Mouse (Mus musculus): ENCODE measurements around the gene Ift80.

DNA sequence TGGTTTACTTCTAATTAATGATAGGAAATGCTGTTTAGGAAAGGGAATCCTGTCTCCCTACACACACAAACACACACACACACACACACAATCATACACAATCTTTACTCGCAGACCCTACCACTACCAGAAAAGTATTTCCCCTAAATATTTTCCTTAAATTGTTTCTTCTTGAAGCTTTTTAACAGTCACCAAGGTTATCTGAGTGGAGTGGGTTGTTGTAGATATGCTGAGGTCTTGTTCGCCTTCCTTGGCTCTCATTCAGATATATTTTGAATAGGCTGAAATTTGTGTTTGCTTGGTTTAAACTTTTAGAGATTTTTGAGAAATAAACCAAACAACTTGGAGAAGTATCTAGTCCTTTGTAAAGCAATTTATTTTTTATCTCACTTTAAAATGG, 4.5 kb upstream of the Ift80 start:
- TF ChIP-seq TAL1 (IDR thresholded peaks at IDR 0.05; ENCODE audit: low read length) (no peak), GATA1 (IDR thresholded peaks at IDR 0.05; ENCODE audit: low read length) (no peak)

All from erythroblast, embryonic 14.5 days (primary cell).